Mouse (Mus musculus) neural tube, embryonic 15.5 days (tissue): ENCODE results near the gene Gm1043. TPM values are rescaled to one million over a fixed set of nuclear protein-coding genes. Genes with fewer than 3 reads are reported as not detected.

Experiments
- ATAC-seq: fragments of 200-750 bp; cut with Nextera tagmentation; 2 replicates; pipeline ENCODE4 v1.8.0; 2017; ENCODE audit warnings: mild to moderate bottlenecking, moderate TSS enrichment, moderate library complexity; ENCODE audit not compliant: low FRiP score
- H3K27ac ChIP-seq: fragments of 300-500 bp; sonication (generic); replicated peaks from 2 replicates; pipeline ENCODE4 v1.5.1; 2015; ENCODE audit warnings: mild to moderate bottlenecking, inconsistent platforms
- H3K27me3 ChIP-seq: fragments of 300-500 bp; sonication (generic); replicated peaks from 2 replicates; pipeline ENCODE4 v1.6.1; 2015; ENCODE audit warnings: inconsistent platforms
- H3K36me3 ChIP-seq: fragments of 300-500 bp; sonication (generic); 2 replicates; pipeline ENCODE4 v1.6.1; 2015; ENCODE audit warnings: inconsistent platforms
- H3K4me1 ChIP-seq: fragments of 300-500 bp; sonication (generic); 2 replicates; pipeline ENCODE4 v1.6.1; 2015; ENCODE audit warnings: inconsistent platforms
- H3K4me2 ChIP-seq: fragments of 300-500 bp; sonication (generic); 2 replicates; pipeline ENCODE4 v1.6.1; 2015; ENCODE audit warnings: inconsistent platforms, mild to moderate bottlenecking, moderate library complexity
- H3K4me3 ChIP-seq: fragments of 300-500 bp; sonication (generic); replicated peaks from 2 replicates; pipeline ENCODE4 v1.5.1; 2015; ENCODE audit warnings: mild to moderate bottlenecking, inconsistent platforms
- H3K9ac ChIP-seq: fragments of 300-500 bp; sonication (generic); replicated peaks from 2 replicates; pipeline ENCODE4 v1.6.1; 2015; ENCODE audit warnings: mild to moderate bottlenecking, inconsistent platforms
- H3K9me3 ChIP-seq: fragments of 300-500 bp; sonication (generic); replicated peaks from 2 replicates; pipeline ENCODE4 v1.6.1; 2016; ENCODE audit warnings: inconsistent platforms
- WGBS: fragments of 180-500 bp; shearing (Covaris S2); methylation state at CpG from one replicate; pipeline ENCODE4 v1.1.7; 2015; ENCODE audit warnings: mixed read lengths; 5-methylcytosine and 5-hydroxymethylcytosine counted together
- polyA plus RNA-seq: library from polyadenylated mRNA; unstranded; fragments of >200 nt; fragmentation: Nextera tagmentation; extraction: Ambion mirVana; gene quantifications from 2 replicates; pipeline ENCODE4 v1.2.1, GENCODE M21; 2015

Gene Gm1043
- polyA plus RNA-seq, 1 experiment from 2014 or later: 2.1 TPM

DNA sequence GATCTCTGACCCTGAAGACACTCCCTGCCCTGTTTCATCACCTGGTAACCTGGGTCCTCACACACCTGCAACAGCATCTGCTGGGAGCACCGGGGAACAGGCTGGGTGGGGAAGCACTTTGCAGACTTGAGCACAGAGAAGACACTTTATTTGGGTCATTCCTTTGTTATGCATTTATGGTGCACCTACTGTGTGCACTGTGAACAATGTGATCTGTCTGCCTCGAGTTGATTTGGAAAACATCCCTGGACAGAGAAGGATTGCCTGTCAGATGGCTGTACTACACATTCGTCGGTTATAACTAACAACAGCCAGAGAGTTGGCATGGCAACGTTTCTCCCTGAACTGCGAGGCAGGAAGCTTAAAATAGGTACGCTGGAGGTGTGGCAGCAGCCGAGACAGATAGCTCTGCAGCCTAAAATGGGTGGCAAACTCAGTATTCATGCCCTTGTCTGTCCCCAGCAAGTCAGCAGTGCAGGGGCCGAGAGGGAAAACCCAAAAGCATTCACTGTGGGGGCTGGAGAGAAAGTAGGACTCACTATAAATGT is 147.9 kb downstream of the Gm1043 start:
- Histone ChIP-seq H3K36me3 (no peaks in the 10 kb centered on the region), H3K4me3 (no peak overlapping the region), H3K4me1 (no peaks in the 10 kb centered on the region), H3K4me2 (no peak overlapping the region), H3K9ac (no peak overlapping the region), H3K27ac (no peak overlapping the region), H3K9me3 (no peaks in the 10 kb centered on the region), H3K27me3 (peaks cover 7% of the 10 kb centered on the region; the same call in 1 of the 2 replicates)
- 45% methylated on average over 9 of the region's 9 CpGs for WGBS
- ATAC-seq: no peak

DNA sequence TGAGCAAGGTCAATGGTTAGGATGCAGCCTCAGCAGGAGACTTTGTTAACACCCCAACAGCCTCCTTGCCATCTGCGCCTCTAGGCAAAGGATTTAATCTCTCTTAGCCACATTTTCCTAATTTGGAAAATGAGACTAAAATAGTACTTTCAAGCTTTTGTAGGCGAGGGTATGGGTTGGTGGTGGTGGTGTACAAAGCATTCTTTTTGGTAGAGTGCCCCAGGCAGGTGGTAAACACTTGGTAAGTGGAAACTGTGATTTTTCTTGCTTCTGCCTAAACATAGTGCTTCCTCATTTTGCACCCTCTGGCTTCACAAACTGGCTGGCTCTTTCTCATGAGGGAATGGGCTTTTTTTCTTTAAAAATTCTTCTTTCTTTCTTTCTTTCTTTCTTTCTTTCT is 153.5 kb downstream of the Gm1043 start:
- no peaks in the 10 kb centered on the region for H3K36me3 ChIP-seq
- ATAC-seq: no peak
- 48% methylated on average over 2 of the region's 2 CpGs for WGBS
- no peak overlapping the region for H3K4me3 ChIP-seq
- H3K4me1 ChIP-seq: peaks cover 32% of the 10 kb centered on the region
- no peak overlapping the region for H3K9ac ChIP-seq
- H3K27ac ChIP-seq: no peak overlapping the region
- no peak overlapping the region for H3K4me2 ChIP-seq
- no peaks in the 10 kb centered on the region for H3K9me3 ChIP-seq
- peaks cover 5% of the 10 kb centered on the region; the same call in 1 of the 2 replicates for H3K27me3 ChIP-seq

DNA sequence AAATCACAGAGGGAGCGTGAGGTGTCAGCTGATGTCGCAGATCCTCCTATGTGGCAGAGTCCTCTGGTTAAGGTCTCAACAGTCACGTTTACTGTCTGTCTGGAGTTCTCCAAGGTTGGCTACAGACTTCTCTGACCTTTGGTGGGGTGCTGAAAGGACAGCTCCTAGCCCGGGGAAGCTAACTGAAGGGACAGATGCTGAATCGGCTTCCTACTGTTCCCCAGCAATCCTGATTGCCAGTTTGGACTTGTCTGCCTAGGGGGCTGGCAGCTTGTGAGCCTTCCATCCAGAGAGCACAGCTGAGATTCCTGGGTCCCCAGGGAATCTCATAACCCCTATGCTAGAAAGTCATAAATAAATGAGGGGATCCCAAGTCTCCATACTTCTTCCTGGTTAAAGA is 155.4 kb downstream of the Gm1043 start:
- 0 out of 2 replicates have a peak, but pooled peaks cover 5% of the 10 kb centered on the region for H3K27me3 ChIP-seq
- H3K36me3 ChIP-seq: no peaks in the 10 kb centered on the region
- ATAC-seq: no peak
- no peak overlapping the region for H3K4me3 ChIP-seq
- no peak overlapping the region for H3K27ac ChIP-seq
- WGBS: 3% methylated on average over 5 of the region's 5 CpGs
- no peaks in the 10 kb centered on the region for H3K9me3 ChIP-seq
- H3K4me1 ChIP-seq: peaks cover 50% of the 10 kb centered on the region
- no peak overlapping the region for H3K4me2 ChIP-seq
- H3K9ac ChIP-seq: no peak overlapping the region

DNA sequence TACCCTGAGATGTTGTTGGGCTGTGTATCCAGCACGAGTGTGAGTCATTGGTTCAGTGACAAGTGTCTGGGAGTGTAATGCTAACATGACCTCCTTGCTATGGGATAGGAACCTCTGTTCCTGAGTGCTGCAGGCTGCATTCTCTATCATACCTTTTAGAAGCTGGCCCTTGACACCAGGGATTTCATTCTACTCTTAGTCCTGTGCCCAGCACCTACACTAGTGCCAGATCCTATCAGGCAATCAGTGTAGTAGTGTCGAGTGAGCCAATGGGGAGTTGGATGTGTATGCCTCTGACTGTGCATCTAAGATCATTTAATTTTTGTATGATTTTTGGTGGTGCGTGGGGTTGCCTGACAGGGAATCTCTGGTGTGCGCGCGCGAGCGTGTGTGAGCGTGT is 156.1 kb downstream of the Gm1043 start:
- peak; percentile 5 for ATAC-seq
- Histone ChIP-seq H3K9me3 (no peaks in the 10 kb centered on the region), H3K27me3 (0 out of 2 replicates have a peak, but pooled peaks cover 5% of the 10 kb centered on the region), H3K36me3 (no peaks in the 10 kb centered on the region), H3K27ac (peak overlapping the region; percentile 96), H3K4me2 (peak overlapping the region; percentile 90), H3K4me1 (peaks cover 53% of the 10 kb centered on the region), H3K9ac (peak overlapping the region; percentile 78), H3K4me3 (peak overlapping the region; percentile 62)
- WGBS: 4% methylated on average over 9 of the region's 9 CpGs

DNA sequence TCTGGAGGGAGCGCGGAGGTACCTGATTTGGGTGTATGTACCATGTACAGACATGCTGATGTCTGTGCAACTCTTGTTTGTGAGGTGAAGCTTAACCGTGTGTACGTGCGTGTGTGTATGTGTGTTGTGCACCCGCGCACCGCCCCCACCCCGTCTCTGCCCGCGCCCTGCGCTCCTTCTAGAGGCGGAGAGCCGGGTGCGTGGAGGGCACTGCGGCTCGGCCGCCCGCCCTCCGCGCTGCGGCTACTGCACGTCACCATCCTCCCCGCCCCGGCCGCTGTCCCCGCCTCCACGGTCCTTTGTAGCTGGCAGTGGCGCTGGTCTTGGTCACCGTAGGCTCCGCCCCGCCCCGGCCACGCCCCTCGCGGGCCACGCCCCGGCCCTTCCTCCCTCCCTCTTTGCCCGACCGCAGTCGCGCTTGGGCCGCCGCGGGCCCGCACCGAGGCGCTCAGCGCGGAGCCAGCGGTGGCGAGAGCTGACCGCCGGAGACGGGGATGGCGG is 156.5 kb downstream of the Gm1043 start, which contains the start of gene Crmp1:
Gene Crmp1 (plus strand): TSS at position 290 of the 501 bp plus-strand sequence.
- H3K4me2 ChIP-seq: peak within 1 kb of the TSS; percentile 90
- peak within 1 kb of the TSS; percentile 96 for H3K27ac ChIP-seq
- peak within 1 kb of the TSS; percentile 78 for H3K9ac ChIP-seq
- H3K4me1 ChIP-seq: peaks cover 55% of the 10 kb centered on the region
- ATAC-seq: peak; percentile 84
- H3K36me3 ChIP-seq: no peaks in the 10 kb centered on the region
- peak within 1 kb of the TSS; percentile 62 for H3K4me3 ChIP-seq
- 0 out of 2 replicates have a peak, but pooled peaks cover 5% of the 10 kb centered on the region for H3K27me3 ChIP-seq
- WGBS: 2% methylated on average over 54 of the region's 56 CpGs
- H3K9me3 ChIP-seq: no peaks in the 10 kb centered on the region

DNA sequence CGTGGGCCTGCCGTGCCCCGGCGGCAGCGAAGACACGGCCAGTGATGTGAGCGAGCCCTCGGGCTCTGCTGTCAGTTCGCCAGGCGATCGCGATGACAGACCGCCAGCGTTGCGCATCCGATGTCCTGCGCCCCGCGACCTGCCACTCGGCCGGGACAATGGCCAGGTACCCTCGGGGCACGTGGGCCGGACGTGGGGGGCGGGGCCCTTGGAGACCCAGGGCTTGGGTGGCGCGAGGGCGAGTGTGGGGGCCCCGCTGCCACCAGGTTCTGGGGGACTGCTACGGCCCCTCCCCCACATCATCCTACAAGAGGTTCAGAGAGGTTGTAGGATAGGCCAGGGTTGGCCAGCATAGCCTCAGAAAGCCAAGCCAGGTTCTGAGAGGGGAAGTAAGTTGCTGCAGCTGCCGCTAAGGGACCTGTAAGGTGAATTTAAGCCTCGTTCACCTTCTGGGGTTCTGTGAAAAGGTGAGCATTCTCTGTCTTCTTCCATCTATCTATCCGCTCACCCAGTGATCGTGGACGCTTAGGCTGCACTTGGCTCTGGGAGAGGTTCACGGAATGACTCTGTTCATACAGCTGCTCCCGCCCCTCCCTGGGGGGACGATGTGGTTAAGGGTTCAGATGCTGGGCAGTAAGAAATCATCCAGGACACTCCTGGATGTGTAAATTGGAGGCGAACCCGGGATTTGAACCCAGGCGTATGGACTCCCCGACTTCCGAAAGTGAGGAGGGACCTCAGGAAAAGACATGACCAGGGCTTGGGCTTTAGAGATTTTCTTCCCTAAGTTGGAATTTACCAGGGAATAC is 157.4 kb downstream of the Gm1043 start:
- H3K27me3 ChIP-seq: 0 out of 2 replicates have a peak, but pooled peaks cover 5% of the 10 kb centered on the region
- H3K4me3 ChIP-seq: peak overlapping the region; percentile 62
- H3K9ac ChIP-seq: peak overlapping the region; percentile 78
- H3K36me3 ChIP-seq: no peaks in the 10 kb centered on the region
- no peak for ATAC-seq
- peak overlapping the region; percentile 90 for H3K4me2 ChIP-seq
- peaks cover 59% of the 10 kb centered on the region for H3K4me1 ChIP-seq
- WGBS: 5% methylated on average over 43 of the region's 44 CpGs
- H3K9me3 ChIP-seq: no peaks in the 10 kb centered on the region
- peak overlapping the region; percentile 96 for H3K27ac ChIP-seq

DNA sequence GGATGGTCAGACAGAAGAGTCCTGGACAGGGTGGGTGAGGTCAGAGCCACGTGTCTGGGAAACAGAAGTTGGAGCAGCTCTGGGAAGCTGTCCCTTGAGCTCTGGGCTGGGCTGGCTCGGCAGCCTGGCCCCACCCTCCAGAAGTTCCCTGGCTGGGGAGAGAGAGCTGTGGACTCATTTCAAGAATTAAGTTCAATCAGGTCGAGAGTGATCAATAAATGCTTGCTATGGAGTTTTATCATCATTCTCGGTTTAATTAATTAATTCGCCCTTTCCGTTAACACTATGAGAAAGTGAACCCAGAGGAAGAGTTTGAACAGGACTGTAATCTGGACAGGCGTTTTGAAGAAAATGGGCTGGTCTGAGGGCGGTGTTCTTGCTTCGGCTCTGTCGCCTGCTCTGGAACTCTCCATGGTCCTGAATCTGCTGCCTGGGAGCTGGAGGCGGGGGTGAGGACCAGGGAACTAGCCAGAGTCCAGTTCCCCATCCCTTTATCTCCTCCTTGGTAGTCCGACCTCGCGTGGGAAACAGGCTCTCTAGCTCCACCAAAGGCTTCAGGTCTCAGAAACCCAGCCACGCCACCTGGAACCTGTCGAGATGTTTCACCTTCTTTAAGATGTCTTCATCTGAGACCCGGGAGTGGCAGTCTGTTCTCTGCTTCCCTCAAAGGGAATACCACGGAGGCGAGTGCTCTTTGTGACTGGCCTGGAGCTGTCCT is 158.2 kb downstream of the Gm1043 start:
- no peaks in the 10 kb centered on the region for H3K9me3 ChIP-seq
- H3K4me3 ChIP-seq: peak overlapping the region; percentile 62
- H3K27me3 ChIP-seq: 0 out of 2 replicates have a peak, but pooled peaks cover 5% of the 10 kb centered on the region
- peak overlapping the region; percentile 96 for H3K27ac ChIP-seq
- no peaks in the 10 kb centered on the region for H3K36me3 ChIP-seq
- ATAC-seq: no peak
- peak overlapping the region; percentile 90 for H3K4me2 ChIP-seq
- peak overlapping the region; percentile 78 for H3K9ac ChIP-seq
- 1% methylated on average over 19 of the region's 19 CpGs for WGBS
- H3K4me1 ChIP-seq: peaks cover 67% of the 10 kb centered on the region

DNA sequence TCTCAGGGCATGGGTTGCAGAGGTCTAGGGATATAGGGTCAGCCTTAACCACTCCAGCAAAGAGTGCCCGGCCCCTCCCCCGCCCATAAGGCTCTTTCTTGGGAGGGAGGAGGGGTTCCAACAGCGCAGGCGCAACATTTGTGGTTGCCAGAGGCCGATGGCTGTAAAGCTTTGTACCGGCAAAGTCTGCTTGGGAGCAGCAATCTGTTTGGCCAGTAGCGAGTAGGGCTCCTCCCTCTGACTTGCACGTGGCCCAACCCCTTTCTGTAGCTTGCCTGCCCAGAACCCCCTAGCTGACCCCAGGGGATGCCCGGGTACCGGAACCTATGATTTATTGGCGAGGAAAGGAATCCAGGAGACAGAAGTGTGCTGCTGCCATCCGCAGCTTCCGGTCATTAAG is 159.0 kb downstream of the Gm1043 start:
- WGBS: 1% methylated on average over 13 of the region's 13 CpGs
- H3K4me2 ChIP-seq: peak overlapping the region; percentile 90
- ATAC-seq: peak; percentile 19
- H3K27ac ChIP-seq: peak overlapping the region; percentile 96
- H3K4me1 ChIP-seq: peaks cover 75% of the 10 kb centered on the region
- H3K9me3 ChIP-seq: no peaks in the 10 kb centered on the region
- H3K4me3 ChIP-seq: peak overlapping the region; percentile 62
- no peaks in the 10 kb centered on the region for H3K36me3 ChIP-seq
- H3K27me3 ChIP-seq: 0 out of 2 replicates have a peak, but pooled peaks cover 5% of the 10 kb centered on the region
- peak overlapping the region; percentile 78 for H3K9ac ChIP-seq

DNA sequence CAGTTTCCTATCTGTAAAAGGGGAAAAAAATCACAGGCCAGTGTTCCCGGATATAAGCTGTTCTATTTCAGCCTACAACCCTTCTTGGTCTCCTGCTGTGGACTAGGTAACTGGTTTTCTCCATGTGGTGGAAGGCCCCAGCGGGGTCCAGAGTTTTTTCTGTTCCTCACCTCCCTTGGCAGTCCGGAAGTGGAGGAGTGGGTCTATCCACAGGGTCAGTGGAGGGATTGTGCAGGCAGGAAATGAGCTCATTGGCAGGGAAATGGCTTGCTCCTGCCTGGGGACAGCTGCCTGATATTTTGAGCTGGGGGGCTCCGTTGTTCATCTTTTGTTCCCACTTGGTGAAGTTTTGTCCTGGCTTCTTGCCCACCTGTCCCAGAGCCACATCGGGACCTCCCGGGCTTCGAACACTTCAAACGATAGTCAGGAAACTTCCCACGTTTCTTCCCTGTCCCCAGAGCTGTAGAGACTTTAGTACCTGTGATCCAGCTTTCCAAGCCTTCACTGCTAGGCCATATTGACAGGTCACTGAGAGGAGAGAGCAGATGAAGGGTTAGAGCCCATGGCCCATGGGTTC is 159.6 kb downstream of the Gm1043 start:
- no peaks in the 10 kb centered on the region for H3K9me3 ChIP-seq
- peak overlapping the region; percentile 78 for H3K9ac ChIP-seq
- H3K4me1 ChIP-seq: peaks cover 81% of the 10 kb centered on the region
- H3K27me3 ChIP-seq: 0 out of 2 replicates have a peak, but pooled peaks cover 5% of the 10 kb centered on the region
- H3K4me3 ChIP-seq: peak overlapping the region; percentile 62
- 35% methylated on average over 9 of the region's 9 CpGs for WGBS
- H3K27ac ChIP-seq: peak overlapping the region; percentile 96
- no peaks in the 10 kb centered on the region for H3K36me3 ChIP-seq
- peak overlapping the region; percentile 90 for H3K4me2 ChIP-seq
- ATAC-seq: no peak

DNA sequence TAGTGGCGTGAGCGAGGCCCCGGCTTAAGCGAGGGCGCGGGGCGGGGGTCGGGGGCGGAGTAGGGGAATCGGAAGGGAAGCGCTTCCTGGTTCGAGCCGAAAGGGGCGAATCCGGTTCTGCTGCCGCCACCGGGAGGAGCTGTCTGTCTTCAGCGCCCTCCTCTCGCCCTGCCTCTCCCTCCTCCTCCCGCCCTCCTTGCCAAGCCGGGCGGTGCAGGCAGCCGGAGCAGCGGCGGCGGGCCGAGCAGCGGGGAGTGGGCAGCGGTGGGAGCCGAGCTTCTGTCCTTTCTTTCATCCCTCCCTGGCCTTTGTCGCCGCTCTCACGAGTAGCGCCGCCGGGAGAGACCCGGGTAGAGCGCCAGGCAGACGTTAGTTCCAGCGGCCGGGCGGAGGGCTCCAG is 160.5 kb downstream of the Gm1043 start:
- 0 out of 2 replicates have a peak, but pooled peaks cover 5% of the 10 kb centered on the region for H3K27me3 ChIP-seq
- no peaks in the 10 kb centered on the region for H3K9me3 ChIP-seq
- peak; percentile 62 for ATAC-seq
- H3K9ac ChIP-seq: peak overlapping the region; percentile 78
- H3K36me3 ChIP-seq: no peaks in the 10 kb centered on the region
- H3K27ac ChIP-seq: peak overlapping the region; percentile 96
- under 1% methylated on average over 41 of the region's 42 CpGs for WGBS
- peak overlapping the region; percentile 62 for H3K4me3 ChIP-seq
- H3K4me2 ChIP-seq: peak overlapping the region; percentile 90
- peaks cover 86% of the 10 kb centered on the region for H3K4me1 ChIP-seq
